Mouse (Mus musculus): ENCODE results near the gene Ccdc162. TPM values are rescaled to one million over a fixed set of nuclear protein-coding genes. Genes with fewer than 3 reads are reported as not detected.

Gene Ccdc162
- polyA plus RNA-seq, 1 experiment from 2014 or later: 0.90 TPM

- peak within 1 kb of the TSS; percentile 78 for H3K4me3 ChIP-seq (ENCODE audit: low read depth, low read length)
- H3K4me2 ChIP-seq (ENCODE audit: low read length): peak within 1 kb of the TSS; percentile 96
- whole genome bisulfite sequencing: under 1% methylated on average over 50 of the region's 50 CpGs
- no peaks in the 10 kb centered on the region for H3K36me3 ChIP-seq (ENCODE audit: control insufficient read depth, insufficient read depth, low read length)
- peak within 1 kb of the TSS; percentile 47 for H3K27ac ChIP-seq (ENCODE audit: low read length)
- H3K4me1 ChIP-seq (ENCODE audit: control insufficient read depth, insufficient read depth, low read length): peaks cover 14% of the 10 kb centered on the region
- H3K27me3 ChIP-seq (ENCODE audit: control insufficient read depth, insufficient read depth, low read depth, low read length): 0 out of 2 replicates have a peak, but pooled peaks cover 3% of the 10 kb centered on the region
- peak; percentile 95 for ATAC-seq
- H3K9me3 ChIP-seq (replicated peaks; ENCODE audit: control insufficient read depth, low read length, poor library complexity, severe bottlenecking): no peaks in the 10 kb centered on the region
- H3K9ac ChIP-seq (ENCODE audit: low read depth, low read length): peak within 1 kb of the TSS; percentile 76
Observed at GRCm38 (mm10) chr10:41489708-41490517, 226.5 kb downstream of the Ccdc162 start, which contains the start of the genes Smpd2 and Ppil6. TSS of gene Smpd2 (minus strand) at chr10:41490369. TSS of gene Ppil6 (plus strand) at chr10:41490439.

DNA sequence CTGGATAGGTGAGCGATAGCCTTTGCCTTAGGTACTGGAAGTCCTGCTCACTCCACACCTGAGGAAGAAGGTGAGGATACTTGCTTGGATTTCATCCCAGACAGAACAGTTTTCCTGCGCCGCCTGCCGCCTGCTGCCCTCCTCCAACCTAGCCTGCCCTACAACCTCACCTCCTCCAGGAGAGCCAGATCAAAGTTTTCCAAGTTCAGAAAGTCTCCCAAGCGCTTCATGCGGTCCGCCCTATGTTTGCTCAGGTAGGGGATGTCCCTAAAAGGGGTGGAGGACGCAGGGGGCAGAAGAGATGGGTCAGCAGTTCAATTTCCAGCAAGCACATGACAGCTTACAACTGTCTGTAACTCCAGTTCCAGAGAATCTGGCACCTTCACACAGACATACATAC is 227.1 kb downstream of the Ccdc162 start:
- peak; percentile 6; the same call in 1 of the 2 replicates for ATAC-seq
- Histone ChIP-seq H3K27ac (ENCODE audit: low read length) (no peak overlapping the region), H3K4me2 (ENCODE audit: low read length) (peak overlapping the region; percentile 96), H3K4me3 (ENCODE audit: low read depth, low read length) (peak overlapping the region; percentile 78), H3K36me3 (ENCODE audit: control insufficient read depth, insufficient read depth, low read length) (no peaks in the 10 kb centered on the region), H3K9me3 (replicated peaks; ENCODE audit: control insufficient read depth, low read length, poor library complexity, severe bottlenecking) (no peaks in the 10 kb centered on the region), H3K9ac (ENCODE audit: low read depth, low read length) (peak overlapping the region; percentile 52; the same call in 1 of the 2 replicates), H3K27me3 (ENCODE audit: control insufficient read depth, insufficient read depth, low read depth, low read length) (0 out of 2 replicates have a peak, but pooled peaks cover 3% of the 10 kb centered on the region), H3K4me1 (ENCODE audit: control insufficient read depth, insufficient read depth, low read length) (peaks cover 14% of the 10 kb centered on the region)
- WGBS: 31% methylated on average over 8 of the region's 8 CpGs

DNA sequence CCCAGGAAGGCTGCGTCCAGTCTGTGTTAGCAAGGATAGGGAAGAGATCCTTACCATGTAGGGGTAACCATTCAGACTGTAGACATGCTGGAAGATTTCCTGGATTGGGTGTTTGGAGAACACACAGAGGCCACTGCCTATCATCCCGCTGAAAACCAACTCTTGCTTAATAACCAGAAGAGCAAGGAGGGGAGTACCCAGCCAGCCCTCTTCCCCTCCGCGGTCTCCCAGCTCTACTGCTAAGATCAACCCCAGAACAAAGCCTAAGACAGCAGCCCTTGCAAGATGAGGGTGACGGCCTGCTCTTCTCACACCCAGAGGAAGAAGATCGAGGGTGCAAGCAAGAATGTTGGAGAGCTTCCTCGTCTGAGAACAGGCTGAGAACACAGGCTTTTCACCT is 227.6 kb downstream of the Ccdc162 start:
- Histone ChIP-seq H3K27me3 (ENCODE audit: control insufficient read depth, insufficient read depth, low read depth, low read length) (0 out of 2 replicates have a peak, but pooled peaks cover 3% of the 10 kb centered on the region), H3K9me3 (replicated peaks; ENCODE audit: control insufficient read depth, low read length, poor library complexity, severe bottlenecking) (no peaks in the 10 kb centered on the region), H3K36me3 (ENCODE audit: control insufficient read depth, insufficient read depth, low read length) (no peaks in the 10 kb centered on the region), H3K4me1 (ENCODE audit: control insufficient read depth, insufficient read depth, low read length) (peaks cover 14% of the 10 kb centered on the region), H3K9ac (ENCODE audit: low read depth, low read length) (0 out of 2 replicates have a peak overlapping the region, but pooled peaks have one; percentile 5), H3K4me3 (ENCODE audit: low read depth, low read length) (peak overlapping the region; percentile 78), H3K4me2 (ENCODE audit: low read length) (peak overlapping the region; percentile 96), H3K27ac (ENCODE audit: low read length) (no peak overlapping the region)
- ATAC-seq: no peak
- WGBS: 50% methylated on average over 7 of the region's 7 CpGs

Small RNA genes within 50 kb of the gene (microRNA-seq; reads per million reads assigned to microRNA genes)
- gene Mir3473b: not detected

Other genes starting within 250 kb of the Ccdc162 start
- gene Mical1, start 240.3 kb downstream of the Ccdc162 start, polyA plus RNA-seq (2015; fragmentation: Nextera tagmentation; extraction: Ambion mirVana): 23.2 and 24.6 TPM in 2 replicates
- 36.5 and 44.1 TPM in 2 replicates for gene Smpd2, start 226.3 kb downstream of the Ccdc162 start, polyA plus RNA-seq (2015; fragmentation: Nextera tagmentation; extraction: Ambion mirVana)
- gene Ppil6, start 226.2 kb downstream of the Ccdc162 start, polyA plus RNA-seq (2015; fragmentation: Nextera tagmentation; extraction: Ambion mirVana): 4.0 and 4.1 TPM in 2 replicates
- gene Cd164, start 197.2 kb downstream of the Ccdc162 start, polyA plus RNA-seq (2015; fragmentation: Nextera tagmentation; extraction: Ambion mirVana): 44.7 and 48.8 TPM in 2 replicates
- 15.9 and 17.8 TPM in 2 replicates for gene Cep57l1, start 93.2 kb upstream of the Ccdc162 start, polyA plus RNA-seq (2015; fragmentation: Nextera tagmentation; extraction: Ambion mirVana)
- 33.6 and 38.6 TPM in 2 replicates for gene Sesn1, start 93.3 kb upstream of the Ccdc162 start, polyA plus RNA-seq (2015; fragmentation: Nextera tagmentation; extraction: Ambion mirVana)

Measured in midbrain, embryonic 16.5 days (tissue).